Mouse (Mus musculus) midbrain, embryonic 12.5 days (tissue): Measurements from ENCODE around the gene Vill. TPM values are rescaled to one million over a fixed set of nuclear protein-coding genes. Genes with fewer than 3 reads are reported as not detected.

Experiments
- ATAC-seq: fragments of 200-750 bp; cut with Nextera tagmentation; 2 replicates; pipeline ENCODE4 v1.8.0; 2017; ENCODE audit warnings: low read depth, moderate TSS enrichment, moderate library complexity; ENCODE audit not compliant: low FRiP score
- H3K27ac ChIP-seq: fragments of 300-500 bp; sonication (generic); replicated peaks from 2 replicates; pipeline ENCODE4 v1.5.1; 2016; ENCODE audit warnings: mild to moderate bottlenecking
- H3K27me3 ChIP-seq: fragments of 300-500 bp; sonication (generic); 2 replicates; pipeline ENCODE4 v1.6.1; 2016; ENCODE audit warnings: mild to moderate bottlenecking
- H3K36me3 ChIP-seq: fragments of 300-500 bp; sonication (generic); 2 replicates; pipeline ENCODE4 v1.6.1; 2016
- H3K4me1 ChIP-seq: fragments of 300-500 bp; sonication (generic); 2 replicates; pipeline ENCODE4 v1.6.1; 2016
- H3K4me2 ChIP-seq: fragments of 300-500 bp; sonication (generic); replicated peaks from 2 replicates; pipeline ENCODE4 v1.6.1; 2016; ENCODE audit warnings: mild to moderate bottlenecking, moderate library complexity
- H3K4me3 ChIP-seq: fragments of 300-500 bp; sonication (generic); 2 replicates; pipeline ENCODE4 v1.5.1; 2016; ENCODE audit warnings: mild to moderate bottlenecking
- H3K9ac ChIP-seq: fragments of 300-500 bp; sonication (generic); replicated peaks from 2 replicates; pipeline ENCODE4 v1.6.1; 2016; ENCODE audit warnings: mild to moderate bottlenecking, moderate library complexity
- H3K9me3 ChIP-seq: fragments of 300-500 bp; sonication (generic); 2 replicates; pipeline ENCODE4 v1.6.1; 2016; ENCODE audit warnings: mild to moderate bottlenecking
- WGBS: fragments of 180-500 bp; shearing (Covaris S2); methylation state at CpG from one replicate; pipeline ENCODE4 v1.1.7; 2016; 5-methylcytosine and 5-hydroxymethylcytosine counted together
- microRNA-seq: library from miRNA; unstranded; fragments of <30 nt; microRNA quantifications from one replicate; pipeline ENCODE4, GENCODE M21; 2017
- polyA plus RNA-seq: library from polyadenylated mRNA; unstranded; fragments of >200 nt; fragmentation: Nextera tagmentation; extraction: Ambion mirVana; gene quantifications from 2 replicates; pipeline ENCODE4 v1.2.1, GENCODE M21; 2016

Vill gene
- polyA plus RNA-seq, 1 experiment from 2014 or later, result 9.1 TPM

DNA sequence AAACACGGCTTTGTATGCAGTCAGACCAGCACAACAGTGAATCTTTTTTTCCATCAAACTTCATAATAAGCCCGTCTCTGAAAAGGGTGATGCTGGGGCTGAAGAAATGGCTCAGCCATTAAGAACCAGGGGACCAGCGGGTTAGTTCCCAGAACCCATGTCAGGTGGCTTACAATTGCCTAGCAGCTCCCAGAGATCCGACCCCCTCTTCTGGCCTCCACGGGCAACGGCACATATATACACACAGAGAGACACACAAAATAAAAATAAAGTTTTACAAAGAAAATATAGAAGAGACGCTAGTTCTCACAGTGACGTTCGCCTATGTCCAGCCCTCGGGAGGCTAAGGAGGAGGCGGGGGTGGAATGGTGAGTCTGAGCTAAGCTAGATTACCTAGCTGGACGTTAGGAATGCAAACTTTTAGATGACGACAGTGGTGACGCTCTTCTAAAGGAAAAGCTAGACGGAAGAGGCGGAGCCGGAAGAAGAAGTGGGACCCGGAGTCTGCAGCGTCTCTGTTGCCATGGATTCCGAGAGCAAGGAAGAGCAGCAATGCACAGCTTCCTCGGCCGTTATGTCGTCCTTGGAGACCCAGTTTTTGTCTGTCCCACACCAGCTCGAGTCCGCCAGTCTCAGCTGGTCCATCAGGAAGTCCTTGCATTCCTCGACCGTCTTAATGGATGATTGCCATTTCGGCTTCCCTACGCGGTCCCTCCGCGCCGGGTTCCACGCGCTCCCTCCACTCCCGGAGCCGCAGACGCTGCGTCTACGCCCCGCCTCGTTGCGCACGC, 49.6 kb downstream of the Vill start, which contains the start of gene Dlec1:
Gene Dlec1 (plus strand): TSS at position 487 of the 791 bp plus-strand sequence.
- ATAC-seq, result peak; percentile 90
- no peaks in the 10 kb centered on the region for H3K9me3 ChIP-seq
- peak within 1 kb of the TSS; percentile 60 for H3K4me3 ChIP-seq
- H3K4me2 ChIP-seq, result peak within 1 kb of the TSS; percentile 86
- no peaks in the 10 kb centered on the region for H3K36me3 ChIP-seq
- 3% methylated on average over 44 of the region's 44 CpGs for WGBS
- H3K4me1 ChIP-seq, result 0 out of 2 replicates have a peak, but pooled peaks cover 4% of the 10 kb centered on the region
- peaks cover 14% of the 10 kb centered on the region; the same call in 1 of the 2 replicates for H3K27me3 ChIP-seq
- H3K27ac ChIP-seq, result no peak within 1 kb of the TSS
- H3K9ac ChIP-seq, result peak within 1 kb of the TSS; percentile 51

DNA sequence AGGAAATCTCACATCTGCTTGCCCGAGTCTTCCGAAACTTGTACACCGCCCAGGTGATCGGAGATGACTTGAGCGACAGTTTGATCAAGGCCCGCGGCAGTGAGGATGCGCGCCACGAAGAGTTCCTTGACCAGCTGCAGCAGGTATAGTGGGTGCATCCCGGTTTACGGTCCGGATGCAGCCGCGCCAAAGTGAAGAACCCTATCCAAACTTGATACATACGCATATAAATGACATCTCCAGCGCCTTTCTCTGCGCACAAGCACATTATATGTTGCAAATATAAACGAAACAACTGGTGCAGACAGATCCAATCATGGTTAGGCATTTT, 50.2 kb downstream of the Vill start:
- Histone ChIP-seq H3K27ac (no peak overlapping the region), H3K4me1 (0 out of 2 replicates have a peak, but pooled peaks cover 4% of the 10 kb centered on the region), H3K27me3 (peaks cover 14% of the 10 kb centered on the region; the same call in 1 of the 2 replicates), H3K4me3 (peak overlapping the region; percentile 60), H3K4me2 (peak overlapping the region; percentile 86), H3K9ac (peak overlapping the region; percentile 51), H3K36me3 (no peaks in the 10 kb centered on the region), H3K9me3 (no peaks in the 10 kb centered on the region)
- 4% methylated on average over 19 of the region's 19 CpGs for WGBS
- ATAC-seq, result no peak

DNA sequence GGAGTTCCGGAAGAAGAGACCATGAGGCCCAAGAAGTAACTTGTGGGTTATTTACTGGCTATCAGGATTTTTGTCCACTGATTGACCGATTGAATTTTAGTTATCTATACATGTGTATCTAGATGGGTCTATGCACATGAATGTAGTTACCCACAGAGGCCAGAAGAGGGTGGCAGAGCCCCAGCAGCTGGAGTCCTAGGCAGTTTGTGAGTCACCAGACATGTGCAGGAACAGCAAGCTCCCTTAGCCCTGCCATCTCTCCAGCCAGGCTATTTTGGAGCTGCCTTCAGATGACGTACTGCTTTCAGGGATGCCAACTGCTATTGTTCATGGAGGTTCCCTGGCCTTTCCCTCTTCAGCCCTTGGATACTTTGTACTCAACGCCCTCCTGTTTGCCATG, 55.0 kb downstream of the Vill start:
- Histone ChIP-seq H3K27ac (no peak overlapping the region), H3K4me3 (no peak overlapping the region), H3K9me3 (no peaks in the 10 kb centered on the region), H3K9ac (no peak overlapping the region), H3K4me1 (0 out of 2 replicates have a peak, but pooled peaks cover 4% of the 10 kb centered on the region), H3K27me3 (peaks cover 14% of the 10 kb centered on the region; the same call in 1 of the 2 replicates), H3K36me3 (no peaks in the 10 kb centered on the region), H3K4me2 (no peak overlapping the region)
- no peak for ATAC-seq
- WGBS, result 88% methylated on average over 4 of the region's 4 CpGs

DNA sequence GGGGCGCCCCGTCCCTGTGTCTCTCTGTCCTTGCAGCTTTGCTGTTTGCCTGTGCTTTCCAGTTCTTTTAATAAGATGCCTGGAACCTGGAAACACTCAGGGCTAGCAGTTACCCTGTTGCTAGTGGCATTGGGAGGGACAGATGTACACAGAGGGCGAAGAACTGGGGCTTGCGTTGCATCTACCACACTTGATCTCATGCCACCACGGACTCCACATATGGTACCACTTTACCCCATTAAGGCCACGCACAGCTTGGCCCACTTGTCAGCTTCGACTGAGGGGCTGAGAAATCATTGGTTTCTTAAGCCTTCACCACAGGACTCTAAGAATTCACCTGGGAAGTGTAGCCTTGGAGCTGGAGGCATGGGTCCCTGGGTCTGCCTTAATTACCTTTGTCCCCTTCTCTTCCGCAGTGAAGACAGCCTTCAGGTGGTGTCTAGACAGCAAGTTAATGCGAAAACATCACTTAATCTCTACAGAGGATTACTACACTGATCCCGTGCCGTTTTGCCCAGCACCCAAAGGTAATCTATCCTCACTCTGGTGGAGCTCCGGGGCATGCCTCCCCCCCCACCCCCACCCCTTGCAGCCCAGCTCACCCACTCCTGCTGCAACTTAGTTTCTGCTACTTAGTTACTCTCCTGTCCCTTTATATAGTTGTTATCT, 57.2 kb downstream of the Vill start:
- no peak overlapping the region for H3K4me3 ChIP-seq
- ATAC-seq, result no peak
- no peaks in the 10 kb centered on the region for H3K27me3 ChIP-seq
- no peak overlapping the region for H3K27ac ChIP-seq
- no peak overlapping the region for H3K4me2 ChIP-seq
- H3K9me3 ChIP-seq, result no peaks in the 10 kb centered on the region
- WGBS, result 52% methylated on average over 12 of the region's 12 CpGs
- no peaks in the 10 kb centered on the region for H3K36me3 ChIP-seq
- no peaks in the 10 kb centered on the region for H3K4me1 ChIP-seq
- H3K9ac ChIP-seq, result no peak overlapping the region

DNA sequence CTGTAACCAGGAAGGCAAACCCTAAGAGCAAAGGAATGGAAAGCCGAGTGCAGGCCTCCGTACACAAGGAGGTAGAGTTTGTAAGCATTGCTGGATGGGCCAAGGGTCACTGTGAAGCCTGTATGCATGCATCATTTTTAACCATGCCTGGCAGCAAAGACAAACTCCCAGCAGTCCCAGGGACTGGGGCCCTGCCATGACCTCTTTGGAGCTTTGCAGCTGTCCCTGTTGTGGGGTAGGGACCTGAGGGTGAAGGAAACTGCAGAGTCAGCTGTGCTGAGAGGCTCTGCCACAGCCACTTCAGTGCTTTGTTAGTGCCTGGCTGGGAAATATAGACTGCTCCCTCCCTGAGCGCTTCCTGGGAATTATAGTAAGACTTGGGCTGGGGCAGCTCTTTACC, 58.1 kb downstream of the Vill start:
- H3K4me3 ChIP-seq, result no peak overlapping the region
- no peak overlapping the region for H3K27ac ChIP-seq
- no peaks in the 10 kb centered on the region for H3K4me1 ChIP-seq
- WGBS, result 52% methylated on average over 3 of the region's 3 CpGs
- ATAC-seq, result no peak
- no peak overlapping the region for H3K4me2 ChIP-seq
- H3K9ac ChIP-seq, result no peak overlapping the region
- no peaks in the 10 kb centered on the region for H3K27me3 ChIP-seq
- no peaks in the 10 kb centered on the region for H3K9me3 ChIP-seq
- no peaks in the 10 kb centered on the region for H3K36me3 ChIP-seq

DNA sequence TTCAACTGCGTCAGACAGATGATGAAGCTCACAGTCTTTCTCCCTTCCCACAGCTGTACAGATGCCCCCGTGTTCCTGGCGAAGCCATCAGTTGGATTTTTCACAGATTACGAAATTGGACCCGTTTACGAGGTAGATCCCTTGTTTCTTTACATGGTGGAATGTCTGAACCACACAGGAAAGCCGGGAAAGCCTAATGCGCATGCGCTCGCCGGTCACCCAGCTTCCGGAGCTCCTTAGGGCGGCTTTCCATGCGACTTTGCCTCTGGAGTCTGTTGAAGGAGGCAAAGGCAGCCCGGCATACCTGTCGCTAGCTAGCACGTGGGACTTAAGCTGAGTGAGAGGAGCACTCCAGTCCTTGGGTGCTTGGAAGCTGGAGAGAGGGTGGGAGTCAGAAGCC, 62.3 kb downstream of the Vill start:
- no peak overlapping the region for H3K4me2 ChIP-seq
- H3K27me3 ChIP-seq, result no peaks in the 10 kb centered on the region
- H3K4me3 ChIP-seq, result no peak overlapping the region
- H3K9me3 ChIP-seq, result no peaks in the 10 kb centered on the region
- no peaks in the 10 kb centered on the region for H3K4me1 ChIP-seq
- WGBS, result 88% methylated on average over 17 of the region's 17 CpGs
- no peak overlapping the region for H3K27ac ChIP-seq
- no peaks in the 10 kb centered on the region for H3K36me3 ChIP-seq
- ATAC-seq, result no peak
- H3K9ac ChIP-seq, result no peak overlapping the region

DNA sequence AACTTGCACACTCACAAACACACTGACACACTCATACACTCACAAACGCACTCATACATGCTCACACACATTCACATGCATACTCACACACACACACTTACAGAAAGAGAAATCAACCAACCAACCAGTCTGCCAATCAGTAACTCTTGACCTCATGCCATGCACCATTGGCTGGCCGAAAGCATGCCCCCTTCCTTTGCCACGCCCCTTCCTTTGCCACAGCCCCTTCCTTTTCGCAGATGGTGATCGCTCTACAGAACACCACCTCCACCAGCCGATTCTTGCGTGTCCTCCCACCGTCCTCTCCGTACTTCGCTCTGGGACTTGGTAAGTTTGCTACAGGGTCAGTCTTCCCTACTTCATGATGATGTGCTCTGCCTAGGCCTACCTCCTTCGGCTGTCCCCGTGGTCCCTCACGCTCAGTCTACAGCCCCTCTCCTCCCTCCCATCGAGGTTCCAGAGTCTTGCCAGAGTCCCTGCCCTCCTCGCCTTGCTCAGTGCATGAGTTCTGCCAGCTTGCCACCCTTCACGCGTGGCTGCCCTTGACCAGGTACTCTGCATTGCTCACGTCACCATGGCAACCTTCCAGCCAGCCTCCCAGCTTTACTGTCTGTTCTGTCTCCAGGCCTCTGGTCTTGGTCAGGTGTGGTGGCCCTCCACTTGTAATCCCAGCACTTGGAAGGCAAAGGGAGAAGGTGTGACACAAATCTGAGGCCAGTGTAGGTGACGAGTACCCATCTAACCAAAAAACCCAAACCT, 67.0 kb downstream of the Vill start:
- Histone ChIP-seq H3K4me2 (no peak overlapping the region), H3K4me3 (no peak overlapping the region), H3K36me3 (no peaks in the 10 kb centered on the region), H3K9ac (no peak overlapping the region), H3K9me3 (no peaks in the 10 kb centered on the region), H3K4me1 (no peaks in the 10 kb centered on the region), H3K27ac (no peak overlapping the region), H3K27me3 (no peaks in the 10 kb centered on the region)
- WGBS, result 87% methylated on average over 19 of the region's 19 CpGs
- ATAC-seq, result no peak

DNA sequence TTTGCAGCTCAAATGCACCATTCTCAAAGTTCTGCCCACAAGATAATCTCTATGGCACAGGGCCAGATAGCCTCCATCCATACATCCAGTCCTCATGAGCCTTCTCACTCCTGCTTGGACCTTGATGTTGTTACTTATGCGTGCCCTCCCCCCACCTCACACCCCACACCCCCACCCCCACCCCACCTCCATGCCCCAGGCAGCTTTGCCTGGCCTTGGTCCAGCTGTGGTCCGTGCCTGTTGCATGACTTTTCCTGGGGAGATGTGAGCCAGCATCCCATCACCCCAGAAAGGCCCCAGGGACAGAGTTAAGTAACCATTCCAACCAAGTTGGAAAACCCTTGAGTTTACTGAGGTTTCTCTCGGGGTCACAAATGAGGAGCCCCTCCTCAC, 67.6 kb downstream of the Vill start:
- WGBS, result 85% methylated on average over 3 of the region's 3 CpGs
- no peaks in the 10 kb centered on the region for H3K36me3 ChIP-seq
- H3K4me2 ChIP-seq, result no peak overlapping the region
- no peak for ATAC-seq
- no peak overlapping the region for H3K4me3 ChIP-seq
- no peak overlapping the region for H3K9ac ChIP-seq
- H3K27me3 ChIP-seq, result no peaks in the 10 kb centered on the region
- no peak overlapping the region for H3K27ac ChIP-seq
- H3K9me3 ChIP-seq, result no peaks in the 10 kb centered on the region
- no peaks in the 10 kb centered on the region for H3K4me1 ChIP-seq

Small RNA genes lying within 50 kb of the gene (microRNA-seq; reads per million reads assigned to microRNA genes)
- 6.0 reads per million, percentile 21 among the genes with 10 or more reads in this experiment for gene Mir26a-1

Other genes with a start within 250 kb of the Vill start
- gene Ctdspl, start 126.3 kb upstream of the Vill start, polyA plus RNA-seq, result 5.2 and 6.3 TPM in 2 replicates
- gene Plcd1, start 40.7 kb downstream of the Vill start, polyA plus RNA-seq, result 22.4 and 31.9 TPM in 2 replicates
- gene Dlec1, start 49.7 kb downstream of the Vill start, polyA plus RNA-seq, result 0.56 and 1.1 TPM in 2 replicates
- gene Acaa1b, start 104.3 kb downstream of the Vill start, polyA plus RNA-seq, result 0.54 and 1.9 TPM in 2 replicates
- not detected in 2 replicates for gene Gm47289, start 106.4 kb downstream of the Vill start, polyA plus RNA-seq
- gene Slc22a13, start 156.3 kb downstream of the Vill start, polyA plus RNA-seq, result not detected in 2 replicates